Mouse (Mus musculus) CH12.LX (cell line): Measurements from ENCODE around the gene Dapk3. TPM values are rescaled to one million over a fixed set of nuclear protein-coding genes. Genes with fewer than 3 reads are reported as not detected.

Experiments used
- DNase-seq: peaks from one replicate; pipeline ENCODE4 v3.0.0-alpha.2; 2013; ENCODE audit errors: extremely low read depth
- H3K27ac ChIP-seq: 2 replicates; pipeline ENCODE4 v1.5.1; 2012; ENCODE audit warnings: low read depth, mild to moderate bottlenecking, control low read depth, moderate library complexity; ENCODE audit not compliant: insufficient read depth
- H3K27me3 ChIP-seq: replicated peaks from 2 replicates; pipeline ENCODE3; 2012; ENCODE audit warnings: inconsistent platforms
- H3K36me3 ChIP-seq, 2 experiments: replicated peaks in 1 of 2; 2 replicates each; pipeline versions ENCODE3 to v1.6.1; 2012; ENCODE audit warnings: inconsistent platforms in 1 of 2, low read length in 1 of 2, mild to moderate bottlenecking in 1 of 2, mixed read lengths in 1 of 2, moderate library complexity in 1 of 2; ENCODE audit not compliant: control insufficient read depth in 1 of 2, insufficient read depth in 1 of 2
- H3K4me1 ChIP-seq, 2 experiments: 2 replicates each; pipeline ENCODE4 v1.6.1; 2012; ENCODE audit warnings: inconsistent platforms in 1 of 2, moderate library complexity in 1 of 2; ENCODE audit not compliant: insufficient read depth in 2 of 2, control insufficient read depth in 1 of 2
- H3K4me2 ChIP-seq: 2 replicates; pipeline ENCODE4 v1.6.1; 2012; ENCODE audit warnings: low read depth, mild to moderate bottlenecking, control low read depth; ENCODE audit not compliant: poor library complexity, insufficient read depth, severe bottlenecking
- H3K4me3 ChIP-seq, 3 experiments: fragments of 150-350 bp in 1 of 3; sonication (generic) in 1 of 3; replicated peaks in 1 of 3; 2 replicates each; pipeline versions ENCODE3 to v1.5.1; 2011 to 2012; ENCODE audit warnings: low read depth in 2 of 3, low read length in 2 of 3, mild to moderate bottlenecking in 2 of 3, moderate library complexity in 2 of 3, control low read depth in 1 of 3, improper control_type of control experiment in 1 of 3, inconsistent platforms in 1 of 3, mixed read lengths in 1 of 3; ENCODE audit not compliant: poor library complexity in 1 of 3
- H3K79me2 ChIP-seq: replicated peaks from 2 replicates; pipeline ENCODE4 v1.6.1; 2012; ENCODE audit warnings: mild to moderate bottlenecking, moderate library complexity; ENCODE audit not compliant: control insufficient read depth, poor library complexity, insufficient read depth, severe bottlenecking; ENCODE audit errors: extremely low read depth
- H3K9ac ChIP-seq: 2 replicates; pipeline ENCODE4 v1.6.1; 2012; ENCODE audit warnings: low read depth, mild to moderate bottlenecking, control low read depth, moderate library complexity; ENCODE audit not compliant: insufficient read depth
- H3K9me3 ChIP-seq: replicated peaks from 2 replicates; pipeline ENCODE3; 2012; ENCODE audit warnings: low read length, inconsistent platforms, mixed read lengths
- BHLHE40 ChIP-seq: IDR thresholded peaks from 2 replicates; pipeline ENCODE4 v1.6.1; 2011; ENCODE audit warnings: mild to moderate bottlenecking, low read depth, low read length, improper control_type of control experiment
- CHD1 ChIP-seq: IDR thresholded peaks from 2 replicates; pipeline ENCODE4 v1.6.1; 2012; ENCODE audit warnings: low read depth, low read length, improper control_type of control experiment, inconsistent platforms
- E2F4 ChIP-seq: IDR thresholded peaks from 2 replicates; pipeline ENCODE4 v1.6.1; 2011; ENCODE audit warnings: low read depth, low read length, improper control_type of control experiment; ENCODE audit not compliant: insufficient replicate concordance
- ELF1 ChIP-seq: IDR thresholded peaks from 2 replicates; pipeline ENCODE4 v1.6.1; 2014; ENCODE audit warnings: low read depth, mild to moderate bottlenecking, inconsistent platforms, low read length, improper control_type of control experiment
- GABPA ChIP-seq: IDR thresholded peaks from 2 replicates; pipeline ENCODE4 v1.6.1; 2012; ENCODE audit warnings: low read depth, low read length, improper control_type of control experiment, inconsistent platforms; ENCODE audit not compliant: insufficient replicate concordance
- JUN ChIP-seq: IDR thresholded peaks from 2 replicates; pipeline ENCODE4 v1.6.1; 2011; ENCODE audit warnings: low read depth, mild to moderate bottlenecking, low read length, improper control_type of control experiment, moderate library complexity; ENCODE audit not compliant: insufficient read depth
- JUND ChIP-seq: conservative IDR thresholded peaks from 2 replicates; pipeline ENCODE4 v1.6.1; 2011; ENCODE audit warnings: low read depth, low read length, improper control_type of control experiment
- KAT2A ChIP-seq: IDR thresholded peaks from 2 replicates; pipeline ENCODE4 v1.6.1; 2012; ENCODE audit warnings: low read length, improper control_type of control experiment, inconsistent platforms; ENCODE audit not compliant: insufficient replicate concordance
- MAFK ChIP-seq: IDR thresholded peaks from 2 replicates; pipeline ENCODE4 v1.6.1; 2011; ENCODE audit warnings: low read length, improper control_type of control experiment; ENCODE audit not compliant: insufficient replicate concordance
- MEF2A ChIP-seq: IDR thresholded peaks from 2 replicates; pipeline ENCODE4 v1.6.1; 2014; ENCODE audit warnings: low read depth, mild to moderate bottlenecking, inconsistent platforms, low read length, improper control_type of control experiment, borderline replicate concordance
- NELFE ChIP-seq: IDR thresholded peaks from 2 replicates; pipeline ENCODE4 v1.6.1; 2011; ENCODE audit warnings: low read depth, low read length, improper control_type of control experiment
- PAX5 ChIP-seq: IDR thresholded peaks from 2 replicates; pipeline ENCODE4 v1.6.1; 2012; ENCODE audit warnings: low read length, inconsistent platforms, mixed read lengths
- POLR2AphosphoS2 ChIP-seq: IDR thresholded peaks from 2 replicates; pipeline ENCODE4 v1.6.1; 2011; ENCODE audit warnings: low read depth, low read length, improper control_type of control experiment
- RAD21 ChIP-seq: IDR thresholded peaks from 2 replicates; pipeline ENCODE4 v1.6.1; 2011; ENCODE audit warnings: low read depth, mild to moderate bottlenecking, low read length, improper control_type of control experiment, moderate library complexity
- SIN3A ChIP-seq: IDR thresholded peaks from 2 replicates; pipeline ENCODE4 v1.6.1; 2012; ENCODE audit warnings: low read length, improper control_type of control experiment, inconsistent platforms
- SMC3 ChIP-seq: IDR thresholded peaks from 2 replicates; pipeline ENCODE4 v1.6.1; 2011; ENCODE audit warnings: low read depth, low read length, improper control_type of control experiment
- TBP ChIP-seq: conservative IDR thresholded peaks from 2 replicates; pipeline ENCODE4 v1.6.1; 2011; ENCODE audit warnings: low read depth, low read length, improper control_type of control experiment
- TCF12 ChIP-seq: IDR thresholded peaks from 2 replicates; pipeline ENCODE4 v1.6.1; 2014; ENCODE audit warnings: low read depth, mild to moderate bottlenecking, inconsistent platforms, low read length, improper control_type of control experiment
- ZC3H11A ChIP-seq: IDR thresholded peaks from 2 replicates; pipeline ENCODE4 v1.6.1; 2012; ENCODE audit warnings: low read depth, mild to moderate bottlenecking, inconsistent platforms, low read length, improper control_type of control experiment
- ZKSCAN1 ChIP-seq: IDR thresholded peaks from 2 replicates; pipeline ENCODE4 v1.6.1; 2012; ENCODE audit warnings: low read depth, inconsistent platforms, low read length, improper control_type of control experiment, borderline replicate concordance
- ZMIZ1 ChIP-seq: IDR thresholded peaks from 2 replicates; pipeline ENCODE4 v1.6.1; 2012; ENCODE audit warnings: low read depth, mild to moderate bottlenecking, inconsistent platforms, low read length, improper control_type of control experiment
- ZNF384 ChIP-seq: IDR thresholded peaks from 2 replicates; pipeline ENCODE4 v1.6.1; 2012; ENCODE audit warnings: low read depth, low read length, improper control_type of control experiment, inconsistent platforms
- dilution Hi-C: fragments of 300-500 bp; cut with MboI; formaldehyde crosslinking; loops from 2 replicates; pipeline ENCODE4 v1.14.3; 2020; ENCODE audit warnings: low sequenced_read_pairs; ENCODE audit not compliant: extremely low pct_unique_long_range_greater_than_20kb, extremely low pct_ligation_motif_present
- in situ Hi-C: fragments of 300-500 bp; cut with MboI; formaldehyde crosslinking; loops from 3 replicates; pipeline ENCODE4 v1.14.3; 2019; ENCODE audit warnings: low sequenced_read_pairs, low pct_ligation_motif_present, low pct_unique_long_range_greater_than_20kb, mixed read lengths
- polyA plus RNA-seq: library from polyadenylated mRNA; unstranded; fragments of >175 nt; gene quantifications from 2 replicates; pipeline ENCODE4 v1.2.1, GENCODE M21; 2012; ENCODE audit warnings: low read depth; ENCODE audit not compliant: insufficient read length
- total RNA-seq, 2 experiments: library from RNA; depleted of rRNA; stranded (reverse); fragments of 300-350 nt in 1 of 2; fragments of >200 nt in 1 of 2; gene quantifications; 2 replicates each; pipeline ENCODE4 v1.2.3; 2012 to 2014

Gene Dapk3
- total and polyA plus RNA-seq, 3 experiments: 25.4 to 46.2 (median 44.5) TPM

- H3K9ac ChIP-seq: peak overlapping the region; percentile 96
- in situ Hi-C loops (no loop called here), dilution Hi-C loops (no loop called here)
- H3K36me3 ChIP-seq: peaks cover 8 to 37% of the 10 kb centered on the region in 2 experiments
- H3K27ac ChIP-seq: no peak overlapping the region
- peaks cover 25 to 64% of the 10 kb centered on the region in 2 experiments for H3K4me1 ChIP-seq
- DNase-seq: no peak
- peak overlapping the region; percentile 77 to 90 (median 85) for H3K4me3 ChIP-seq
- H3K9me3 ChIP-seq: no peaks in the 10 kb centered on the region
- H3K27me3 ChIP-seq: no peaks in the 10 kb centered on the region
- peak overlapping the region; percentile 77 for H3K4me2 ChIP-seq
- H3K79me2 ChIP-seq: peaks cover 61% of the 10 kb centered on the region
- TF ChIP-seq SIN3A: peak; percentile 24; the same call in 1 of the 2 replicates
- TF ChIP-seq TCF12: no peak
- no peak for TF ChIP-seq JUN
Measured at GRCm38 (mm10) chr10:81138821-81139528, 43.8 kb upstream of the Dapk3 start.

- Histone ChIP-seq H3K27me3 (no peaks in the 10 kb centered on the region), H3K79me2 (peaks cover 66% of the 10 kb centered on the region), H3K27ac (no peak overlapping the region), H3K9ac (peak overlapping the region; percentile 96; the same call in 1 of the 2 replicates), H3K4me2 (peak overlapping the region; percentile 77), H3K4me1 (peaks cover 23 to 64% of the 10 kb centered on the region in 2 experiments), H3K4me3 (peak overlapping the region; percentile 77 to 90 (median 85)), H3K9me3 (no peaks in the 10 kb centered on the region), H3K36me3 (peaks cover 13 to 42% of the 10 kb centered on the region in 2 experiments)
- DNase-seq: no peak
- TF ChIP-seq ZC3H11A: no peak
- no peak for TF ChIP-seq MAFK
- TF ChIP-seq SIN3A: 0 out of 2 replicates have a peak, but pooled peaks have one; percentile 18
- dilution Hi-C loops (no loop called here), in situ Hi-C loops (no loop called here)
Measured at GRCm38 (mm10) chr10:81139529-81139846, 43.3 kb upstream of the Dapk3 start.

DNA sequence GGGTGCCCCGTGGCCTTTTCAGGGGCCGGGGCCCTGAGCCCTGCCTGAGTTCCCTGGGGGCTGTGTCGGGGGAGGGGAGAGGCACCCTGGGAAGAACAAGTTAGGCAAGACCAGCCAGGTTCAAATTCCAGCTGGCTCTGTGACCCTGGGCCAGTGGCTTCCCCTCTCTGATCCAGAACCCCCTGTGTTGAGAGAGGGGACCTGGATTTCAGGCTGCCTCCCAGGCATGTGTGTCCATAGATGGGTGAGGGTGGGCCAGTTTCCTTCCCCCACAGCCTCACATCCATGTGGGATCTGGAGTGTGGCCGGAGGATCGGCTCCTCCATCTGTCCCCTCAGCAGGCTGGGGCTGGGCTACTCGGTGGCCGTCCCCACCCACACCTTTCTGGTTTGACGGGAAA lies 42.8 kb upstream of the Dapk3 start:
- peaks cover 18 to 47% of the 10 kb centered on the region in 2 experiments for H3K36me3 ChIP-seq
- H3K27me3 ChIP-seq: no peaks in the 10 kb centered on the region
- dilution Hi-C loops (no loop called here), in situ Hi-C loops (no loop called here)
- H3K4me3 ChIP-seq: peak overlapping the region; percentile 23 to 90 (median 77)
- no peak for TF ChIP-seq MEF2A
- no peak for TF ChIP-seq SMC3
- TF ChIP-seq BHLHE40: no peak
- no peak for TF ChIP-seq TCF12
- TF ChIP-seq ZKSCAN1: no peak
- no peak for TF ChIP-seq JUND
- TF ChIP-seq RAD21: no peak
- TF ChIP-seq CHD1: no peak
- no peak for TF ChIP-seq GABPA
- TF ChIP-seq JUN: no peak
- TF ChIP-seq E2F4: no peak
- no peak for TF ChIP-seq POLR2AphosphoS2
- TF ChIP-seq ZNF384: no peak
- TF ChIP-seq ZMIZ1: no peak
- no peak for TF ChIP-seq KAT2A
- no peak for TF ChIP-seq NELFE
- TF ChIP-seq ELF1: no peak
- no peak for TF ChIP-seq TBP
- TF ChIP-seq PAX5: no peak
- peaks cover 23 to 65% of the 10 kb centered on the region in 2 experiments for H3K4me1 ChIP-seq
- 0 out of 2 replicates have a peak overlapping the region, but pooled peaks have one; percentile 16 for H3K27ac ChIP-seq
- H3K4me2 ChIP-seq: peak overlapping the region; percentile 77
- no peak for DNase-seq
- peaks cover 71% of the 10 kb centered on the region for H3K79me2 ChIP-seq
- H3K9ac ChIP-seq: peak overlapping the region; percentile 96; the same call in 1 of the 2 replicates
- H3K9me3 ChIP-seq: no peaks in the 10 kb centered on the region
